Mouse (Mus musculus) liver, adult 2 months (tissue): ENCODE measurements around the gene Dcst1.

Experiments used
- CTCF ChIP-seq: fragments of 200-500 bp; IDR thresholded peaks from 2 replicates; pipeline ENCODE4 v1.5.1; 2011; ENCODE audit warnings: low read depth, low read length, control low read depth
- POLR2A ChIP-seq: fragments of 200-500 bp; IDR thresholded peaks from 2 replicates; pipeline ENCODE4 v1.6.1; 2011; ENCODE audit warnings: low read length, control low read depth; ENCODE audit not compliant: insufficient read depth; ENCODE audit errors: extremely low read depth

DNA sequence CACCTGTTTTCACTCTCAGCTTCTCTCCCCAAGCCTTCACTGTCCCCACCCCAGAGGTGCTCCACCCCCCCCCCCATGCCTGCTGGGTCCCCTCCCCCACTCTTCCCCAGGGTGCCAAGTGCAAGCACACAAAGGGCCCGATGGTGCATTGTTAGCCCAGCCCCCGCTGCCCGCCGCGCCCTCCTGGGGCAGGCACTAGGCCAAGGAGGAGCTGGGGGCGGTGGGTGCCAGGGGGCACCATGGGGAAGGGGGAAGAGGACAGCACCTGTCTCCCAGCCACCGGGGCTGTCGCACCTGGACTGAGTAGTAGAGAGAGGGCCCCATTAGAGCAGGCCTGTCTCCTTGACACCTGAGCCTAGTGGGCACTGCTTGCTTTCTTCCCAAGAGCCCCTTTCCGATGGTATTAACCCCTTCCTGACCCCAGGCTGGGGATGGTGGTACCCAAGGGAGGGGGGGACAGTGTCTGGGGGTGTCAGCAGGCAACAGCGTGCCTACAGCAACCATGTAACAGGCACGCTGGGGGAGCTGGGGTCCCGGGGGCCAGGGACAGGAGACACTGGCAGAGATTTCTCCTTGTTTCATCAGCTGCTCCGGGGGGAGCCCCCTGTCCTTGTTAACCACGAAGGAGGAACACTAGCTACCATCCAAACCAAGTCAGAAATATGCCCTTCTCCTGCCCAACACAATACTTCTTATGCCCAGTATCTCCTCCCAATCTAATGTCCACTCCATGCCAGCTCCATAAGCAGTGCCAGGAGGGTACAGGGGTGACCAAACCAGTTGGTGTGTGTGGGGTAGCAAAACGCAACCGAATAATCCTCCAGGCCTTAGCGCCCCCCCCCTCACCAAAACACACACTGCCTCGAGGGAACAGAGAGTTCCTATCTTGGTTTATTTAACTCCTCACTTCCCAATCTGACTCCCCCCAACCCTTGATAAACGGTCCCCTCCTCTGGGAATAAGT lies 25.9 kb upstream of the Dcst1 start:
- no peak for TF ChIP-seq POLR2A
- TF ChIP-seq CTCF, result no peak
